Mouse (Mus musculus): ENCODE measurements around the gene Ago1. TPM values are rescaled to one million over a fixed set of nuclear protein-coding genes. Genes with fewer than 3 reads are reported as not detected.

Gene Ago1
- polyA plus RNA-seq, 1 experiment from 2014 or later: 27.8 TPM

DNA sequence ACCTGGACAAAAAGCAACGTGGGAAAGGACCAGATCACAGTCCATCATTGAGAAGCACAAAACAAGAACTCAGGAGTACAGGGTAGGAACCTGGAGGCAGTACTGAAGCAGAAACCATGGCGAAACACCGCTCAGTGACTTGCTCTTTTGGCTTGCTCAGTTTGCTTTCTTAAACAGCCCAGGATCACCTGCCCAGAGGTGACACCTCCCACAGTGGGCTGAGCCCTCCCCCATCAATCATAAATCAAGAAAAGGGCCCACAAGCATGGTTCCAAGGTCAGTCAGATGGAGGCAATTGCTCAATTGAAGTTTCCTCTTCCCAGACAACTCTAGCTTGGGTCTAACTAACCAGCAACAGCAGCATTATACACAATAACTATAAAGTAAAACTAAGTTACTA, 15.5 kb upstream of the Ago1 start:
- DNase-seq (ENCODE audit: low spot score, missing footprints) (no peak), ATAC-seq (ENCODE audit: low FRiP score) (no peak)
- no peaks in the 10 kb centered on the region for H3K4me1 ChIP-seq (ENCODE audit: control insufficient read depth, insufficient read depth, low read length)
- H3K9me3 ChIP-seq (ENCODE audit: control insufficient read depth, low read length): no peaks in the 10 kb centered on the region
- no peaks in the 10 kb centered on the region for H3K36me3 ChIP-seq (ENCODE audit: control insufficient read depth, insufficient read depth, low read length)
- no peak overlapping the region for H3K4me2 ChIP-seq
- no peaks in the 10 kb centered on the region; the same call in 1 of the 2 replicates for H3K27me3 ChIP-seq (ENCODE audit: control insufficient read depth, insufficient read depth, low read length)
- H3K27ac ChIP-seq (ENCODE audit: low read depth, low read length): no peak overlapping the region
- H3K4me3 ChIP-seq (ENCODE audit: low read depth, low read length): no peak overlapping the region
- WGBS: 83% methylated on average over 3 of the region's 3 CpGs
- H3K9ac ChIP-seq (ENCODE audit: low read length): no peak overlapping the region

DNA sequence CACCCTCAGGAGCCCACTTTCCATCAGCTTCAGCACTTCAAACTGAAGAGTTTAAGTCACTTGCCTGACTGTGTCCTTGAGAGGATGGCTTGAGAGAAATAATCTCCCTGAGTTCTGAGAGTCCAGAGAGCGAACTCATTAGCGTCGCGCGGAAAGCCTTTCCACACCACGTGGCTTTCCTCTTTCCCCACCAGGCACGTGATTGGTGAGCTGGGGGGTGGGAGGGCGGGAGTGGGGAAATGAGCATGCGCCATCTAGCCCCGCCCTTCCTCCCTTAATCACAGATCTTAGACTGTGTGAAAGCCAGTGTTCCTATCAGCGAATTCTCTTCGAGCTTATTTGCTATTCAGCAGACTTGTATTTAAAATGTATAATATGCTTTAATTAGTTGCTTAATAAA, 14.6 kb upstream of the Ago1 start:
- Histone ChIP-seq H3K9ac (ENCODE audit: low read length) (no peak overlapping the region), H3K4me3 (ENCODE audit: low read depth, low read length) (no peak overlapping the region), H3K4me1 (ENCODE audit: control insufficient read depth, insufficient read depth, low read length) (no peaks in the 10 kb centered on the region), H3K36me3 (ENCODE audit: control insufficient read depth, insufficient read depth, low read length) (no peaks in the 10 kb centered on the region), H3K4me2 (no peak overlapping the region), H3K27me3 (ENCODE audit: control insufficient read depth, insufficient read depth, low read length) (no peaks in the 10 kb centered on the region; the same call in 1 of the 2 replicates), H3K9me3 (ENCODE audit: control insufficient read depth, low read length) (no peaks in the 10 kb centered on the region), H3K27ac (ENCODE audit: low read depth, low read length) (no peak overlapping the region)
- ATAC-seq (ENCODE audit: low FRiP score) (no peak), DNase-seq (ENCODE audit: low spot score, missing footprints) (no peak)
- 82% methylated on average over 12 of the region's 12 CpGs for WGBS

DNA sequence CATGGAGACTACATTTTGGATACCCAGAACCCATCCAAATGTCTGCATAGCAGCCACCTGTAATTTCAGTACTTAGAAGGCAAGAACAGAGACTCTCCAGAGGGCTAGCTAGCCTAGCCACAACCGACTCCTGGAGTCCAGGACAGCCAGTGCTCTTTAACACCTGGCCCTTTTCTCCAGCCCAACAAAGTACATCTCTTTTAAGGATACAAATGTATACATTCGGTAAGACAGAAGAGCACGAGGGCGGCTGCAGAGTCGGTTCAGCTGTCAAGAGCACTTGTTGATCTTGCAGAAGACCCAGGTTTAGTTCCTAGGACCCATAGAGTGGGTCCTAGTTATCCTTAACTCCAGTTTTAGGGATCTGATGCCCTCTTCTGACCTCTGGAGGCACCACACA, 13.1 kb upstream of the Ago1 start:
- 93% methylated on average over 5 of the region's 5 CpGs for WGBS

DNA sequence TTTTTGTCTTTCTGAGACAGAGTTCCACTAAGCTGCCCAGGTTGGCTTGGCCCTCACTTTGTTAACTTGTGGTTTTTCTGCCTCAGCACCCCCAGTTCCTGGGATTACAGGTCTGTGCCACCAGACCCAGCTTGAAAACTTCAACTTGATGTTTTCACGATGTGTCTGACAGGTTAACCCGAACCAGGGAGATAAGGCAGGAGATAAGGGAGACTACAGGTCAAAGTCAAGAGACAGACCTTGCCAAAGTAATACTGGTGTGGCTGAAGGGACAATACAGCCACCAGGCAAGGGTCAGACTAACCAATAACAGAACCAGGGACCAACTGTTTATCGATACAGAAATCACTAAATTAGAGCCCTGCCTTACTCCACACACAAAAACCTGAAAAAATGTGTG, 11.9 kb upstream of the Ago1 start:
- Histone ChIP-seq H3K27me3 (ENCODE audit: control insufficient read depth, insufficient read depth, low read length) (no peaks in the 10 kb centered on the region; the same call in 1 of the 2 replicates), H3K4me2 (no peak overlapping the region), H3K9me3 (ENCODE audit: control insufficient read depth, low read length) (no peaks in the 10 kb centered on the region), H3K4me1 (ENCODE audit: control insufficient read depth, insufficient read depth, low read length) (no peaks in the 10 kb centered on the region), H3K36me3 (ENCODE audit: control insufficient read depth, insufficient read depth, low read length) (no peaks in the 10 kb centered on the region), H3K4me3 (ENCODE audit: low read depth, low read length) (no peak overlapping the region), H3K27ac (ENCODE audit: low read depth, low read length) (no peak overlapping the region), H3K9ac (ENCODE audit: low read length) (no peak overlapping the region)
- WGBS: 75% methylated on average over 3 of the region's 3 CpGs
- DNase-seq (ENCODE audit: low spot score, missing footprints) (no peak), ATAC-seq (ENCODE audit: low FRiP score) (no peak)

More for the DNA sequence above, 13.1 kb upstream of the Ago1 start:
- Histone ChIP-seq H3K36me3 (ENCODE audit: control insufficient read depth, insufficient read depth, low read length) (no peaks in the 10 kb centered on the region), H3K9ac (ENCODE audit: low read length) (no peak overlapping the region), H3K9me3 (ENCODE audit: control insufficient read depth, low read length) (no peaks in the 10 kb centered on the region), H3K4me2 (no peak overlapping the region), H3K4me1 (ENCODE audit: control insufficient read depth, insufficient read depth, low read length) (no peaks in the 10 kb centered on the region), H3K4me3 (ENCODE audit: low read depth, low read length) (no peak overlapping the region), H3K27ac (ENCODE audit: low read depth, low read length) (no peak overlapping the region), H3K27me3 (ENCODE audit: control insufficient read depth, insufficient read depth, low read length) (no peaks in the 10 kb centered on the region; the same call in 1 of the 2 replicates)
- ATAC-seq (ENCODE audit: low FRiP score): no peak
- DNase-seq (ENCODE audit: low spot score, missing footprints): no peak

DNA sequence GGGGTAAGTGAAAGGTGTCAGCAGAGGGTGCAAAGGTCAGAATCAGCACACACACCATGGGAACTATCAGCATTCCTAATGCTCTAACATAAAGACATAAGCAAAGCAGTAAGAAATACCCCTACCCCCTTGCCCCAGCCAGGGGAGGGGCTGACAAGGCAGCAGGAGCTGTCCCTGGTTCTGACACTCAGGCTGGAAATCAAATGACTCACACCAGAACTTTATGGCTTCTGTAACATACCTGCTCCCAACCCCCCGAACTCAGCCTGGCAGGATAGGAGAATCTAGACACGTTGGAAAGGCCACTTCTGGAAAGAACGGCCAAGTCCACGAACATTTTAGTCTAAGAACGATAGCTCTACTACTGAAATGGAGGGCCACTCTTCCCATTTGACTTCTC, 4.6 kb upstream of the Ago1 start:
- Histone ChIP-seq H3K9ac (ENCODE audit: low read length) (no peak overlapping the region), H3K4me2 (no peak overlapping the region), H3K9me3 (ENCODE audit: control insufficient read depth, low read length) (no peaks in the 10 kb centered on the region), H3K27me3 (ENCODE audit: control insufficient read depth, insufficient read depth, low read length) (no peaks in the 10 kb centered on the region), H3K36me3 (ENCODE audit: control insufficient read depth, insufficient read depth, low read length) (no peaks in the 10 kb centered on the region), H3K27ac (ENCODE audit: low read depth, low read length) (no peak overlapping the region), H3K4me3 (ENCODE audit: low read depth, low read length) (no peak overlapping the region), H3K4me1 (ENCODE audit: control insufficient read depth, insufficient read depth, low read length) (no peaks in the 10 kb centered on the region; the same call in 1 of the 2 replicates)
- 52% methylated on average over 5 of the region's 5 CpGs for WGBS
- no peak for ATAC-seq (ENCODE audit: low FRiP score)
- no peak for DNase-seq (ENCODE audit: low spot score, missing footprints)

DNA sequence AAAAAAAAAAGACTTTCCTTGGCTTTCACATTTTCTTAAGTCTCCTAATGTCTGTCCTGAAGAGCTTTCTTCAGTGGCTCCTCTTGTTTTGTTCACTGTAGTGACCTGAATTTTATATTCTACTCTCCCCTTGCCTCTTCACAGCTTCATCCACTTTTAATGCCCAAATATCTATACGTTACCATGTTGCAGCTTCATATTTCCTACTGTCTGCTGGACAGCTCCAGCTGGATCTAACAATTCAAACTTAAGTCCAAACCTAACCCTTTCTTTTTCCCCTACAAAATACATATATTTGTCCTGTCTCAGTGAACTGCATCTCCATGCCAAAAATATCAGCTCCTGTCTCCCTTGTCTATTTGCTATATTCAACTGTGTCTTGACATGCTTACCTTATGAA, 951 bp upstream of the Ago1 start:
- ATAC-seq (ENCODE audit: low FRiP score) (no peak), DNase-seq (ENCODE audit: low spot score, missing footprints) (no peak)
- H3K36me3 ChIP-seq (ENCODE audit: control insufficient read depth, insufficient read depth, low read length): no peaks in the 10 kb centered on the region
- WGBS: 80% methylated on average over 1 of the region's 1 CpGs
- no peak overlapping the region for H3K4me2 ChIP-seq
- H3K27me3 ChIP-seq (ENCODE audit: control insufficient read depth, insufficient read depth, low read length): no peaks in the 10 kb centered on the region
- H3K27ac ChIP-seq (ENCODE audit: low read depth, low read length): no peak overlapping the region
- peak overlapping the region; percentile 97; the same call in 1 of the 2 replicates for H3K9ac ChIP-seq (ENCODE audit: low read length)
- H3K4me3 ChIP-seq (ENCODE audit: low read depth, low read length): no peak overlapping the region
- peaks cover 23% of the 10 kb centered on the region for H3K4me1 ChIP-seq (ENCODE audit: control insufficient read depth, insufficient read depth, low read length)
- H3K9me3 ChIP-seq (ENCODE audit: control insufficient read depth, low read length): no peaks in the 10 kb centered on the region

DNA sequence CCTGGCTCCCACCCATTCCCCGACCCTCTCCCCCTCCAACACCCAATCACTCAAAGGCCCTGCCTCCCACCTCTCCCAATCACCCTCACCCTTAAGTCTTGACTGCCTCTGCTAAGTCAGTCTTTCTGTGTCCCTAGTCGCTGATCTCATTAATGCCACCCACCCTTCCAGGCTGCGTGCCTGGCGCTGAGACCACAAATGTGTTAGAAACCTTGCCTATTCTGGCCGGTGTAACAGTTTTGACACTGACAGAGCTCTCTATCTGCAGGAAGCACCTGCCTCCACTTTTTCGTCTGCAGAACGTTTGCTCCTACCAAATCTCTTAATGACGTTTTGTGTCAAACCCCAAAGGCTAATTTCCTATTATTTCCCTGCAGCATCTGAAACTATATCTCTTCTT, 542 bp upstream of the Ago1 start:
- Histone ChIP-seq H3K27me3 (ENCODE audit: control insufficient read depth, insufficient read depth, low read length) (no peaks in the 10 kb centered on the region), H3K4me1 (ENCODE audit: control insufficient read depth, insufficient read depth, low read length) (peaks cover 27% of the 10 kb centered on the region)

DNA sequence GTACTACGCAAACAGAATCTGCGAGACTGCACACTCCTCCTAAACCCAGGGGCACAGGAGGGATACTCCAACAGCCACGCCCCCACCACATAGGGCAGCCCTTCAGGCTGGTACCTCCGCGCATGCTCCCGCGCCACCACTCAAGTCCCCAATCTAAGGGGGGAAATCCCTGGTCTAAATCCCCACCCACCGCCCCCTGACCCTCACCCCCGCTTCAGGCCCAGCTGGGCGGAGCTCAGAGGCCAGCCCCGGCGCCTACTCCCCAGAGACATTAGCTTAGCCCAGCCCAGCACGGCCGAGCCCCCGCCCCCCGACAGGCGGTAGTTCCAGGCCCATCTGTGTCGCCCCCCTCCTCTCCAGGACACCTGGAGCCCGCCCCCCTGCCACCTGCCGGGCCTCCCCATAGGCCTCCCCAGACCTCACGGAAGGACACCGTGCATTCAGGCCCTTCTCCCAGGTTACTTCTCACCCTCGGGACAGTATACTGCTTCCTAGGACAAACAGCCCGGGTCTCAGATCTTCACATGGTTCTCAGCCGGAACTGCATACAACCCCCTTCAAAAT, 580 bp downstream of the Ago1 start:
- no peaks in the 10 kb centered on the region for H3K9me3 ChIP-seq (ENCODE audit: control insufficient read depth, low read length)
- 0% methylated on average over 23 of the region's 25 CpGs for WGBS
- H3K27ac ChIP-seq (ENCODE audit: low read depth, low read length): peak overlapping the region; percentile 94
- peak overlapping the region; percentile 74 for H3K4me2 ChIP-seq
- ATAC-seq (ENCODE audit: low FRiP score) (peak; percentile 76), DNase-seq (ENCODE audit: low spot score, missing footprints) (peak; percentile 98)
- H3K4me1 ChIP-seq (ENCODE audit: control insufficient read depth, insufficient read depth, low read length): peaks cover 33% of the 10 kb centered on the region
- H3K9ac ChIP-seq (ENCODE audit: low read length): peak overlapping the region; percentile 97
- no peaks in the 10 kb centered on the region for H3K36me3 ChIP-seq (ENCODE audit: control insufficient read depth, insufficient read depth, low read length)
- H3K4me3 ChIP-seq (ENCODE audit: low read depth, low read length): peak overlapping the region; percentile 95
- H3K27me3 ChIP-seq (ENCODE audit: control insufficient read depth, insufficient read depth, low read length): no peaks in the 10 kb centered on the region

More for the DNA sequence above, 542 bp upstream of the Ago1 start:
- H3K27ac ChIP-seq (ENCODE audit: low read depth, low read length): peak overlapping the region; percentile 94
- peak overlapping the region; percentile 74 for H3K4me2 ChIP-seq
- 2% methylated on average over 8 of the region's 8 CpGs for WGBS
- no peaks in the 10 kb centered on the region for H3K36me3 ChIP-seq (ENCODE audit: control insufficient read depth, insufficient read depth, low read length)
- H3K4me3 ChIP-seq (ENCODE audit: low read depth, low read length): peak overlapping the region; percentile 95
- H3K9me3 ChIP-seq (ENCODE audit: control insufficient read depth, low read length): no peaks in the 10 kb centered on the region
- ATAC-seq (ENCODE audit: low FRiP score) (no peak), DNase-seq (ENCODE audit: low spot score, missing footprints) (no peak)
- peak overlapping the region; percentile 97 for H3K9ac ChIP-seq (ENCODE audit: low read length)

DNA sequence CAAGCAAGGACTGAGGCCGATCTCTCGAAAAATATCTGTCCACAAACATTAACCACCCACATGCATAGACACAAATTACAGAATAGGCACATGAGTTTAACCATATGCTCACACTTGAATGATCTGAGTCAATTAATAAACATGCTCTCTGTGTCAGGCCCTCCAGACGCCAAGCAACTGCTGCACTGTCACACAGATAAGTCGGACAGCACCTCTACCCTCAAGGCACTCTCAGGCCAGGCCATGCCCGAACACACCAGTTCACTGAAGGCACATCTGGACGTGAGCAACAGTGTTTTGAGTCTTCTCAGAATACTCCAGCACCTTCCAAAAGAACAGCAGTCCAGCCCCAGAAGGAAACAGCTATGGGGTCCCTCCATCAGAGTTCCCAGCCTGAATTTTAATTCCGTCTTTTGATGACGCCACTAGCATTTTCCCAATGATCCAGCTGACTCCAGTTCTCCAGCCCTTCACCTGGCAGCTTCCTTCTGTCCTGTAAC, 2.1 kb downstream of the Ago1 start:
- no peaks in the 10 kb centered on the region for H3K36me3 ChIP-seq (ENCODE audit: control insufficient read depth, insufficient read depth, low read length)
- ATAC-seq (ENCODE audit: low FRiP score) (peak; percentile 3; the same call in 1 of the 2 replicates), DNase-seq (ENCODE audit: low spot score, missing footprints) (peak; percentile 92)
- 7% methylated on average over 8 of the region's 8 CpGs for WGBS
- peak overlapping the region; percentile 74 for H3K4me2 ChIP-seq
- peak overlapping the region; percentile 95 for H3K4me3 ChIP-seq (ENCODE audit: low read depth, low read length)
- H3K4me1 ChIP-seq (ENCODE audit: control insufficient read depth, insufficient read depth, low read length): peaks cover 33% of the 10 kb centered on the region
- H3K9me3 ChIP-seq (ENCODE audit: control insufficient read depth, low read length): no peaks in the 10 kb centered on the region
- peak overlapping the region; percentile 94 for H3K27ac ChIP-seq (ENCODE audit: low read depth, low read length)
- H3K9ac ChIP-seq (ENCODE audit: low read length): peak overlapping the region; percentile 61
- no peaks in the 10 kb centered on the region for H3K27me3 ChIP-seq (ENCODE audit: control insufficient read depth, insufficient read depth, low read length)
